ENCODE assay signal across 10 mouse cellular contexts in the genomic region with DNA sequence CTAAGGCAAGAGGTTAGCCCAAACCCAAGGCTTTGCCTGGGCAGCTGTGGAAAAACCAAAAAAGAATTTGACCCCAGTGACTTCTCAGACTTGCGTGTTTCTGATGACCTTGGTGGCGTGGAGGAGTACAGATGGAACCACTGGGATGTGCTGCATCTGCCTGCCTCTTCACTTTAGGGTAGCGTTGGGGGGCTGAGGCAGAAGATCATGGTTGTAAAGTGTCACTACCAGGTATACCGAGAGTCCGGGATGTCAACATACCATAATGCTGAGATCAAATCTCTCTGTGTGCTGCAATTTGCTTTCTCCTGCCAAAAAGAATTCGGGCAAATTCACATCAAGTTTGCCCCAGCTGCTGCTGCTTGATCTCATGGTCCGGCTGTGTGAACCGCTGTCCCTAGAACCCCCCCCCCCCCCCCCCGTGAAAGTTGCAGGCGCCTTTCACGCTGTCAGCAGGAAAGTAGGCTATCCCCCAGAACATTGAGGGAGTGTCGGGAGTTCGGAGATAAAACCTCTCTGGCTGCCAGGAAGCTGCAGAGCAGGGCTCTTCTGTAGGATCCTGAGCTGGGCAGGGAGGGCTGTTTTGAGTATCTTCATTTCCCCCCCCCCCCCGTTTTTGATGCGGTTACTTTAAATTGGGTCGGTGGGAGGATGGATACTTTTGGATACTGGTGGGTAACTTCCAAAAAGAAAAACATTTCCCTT. TPM values are rescaled to one million over a fixed set of nuclear protein-coding genes. Genes with fewer than 3 reads are reported as not detected.
DNase-seq lines count a peak whose midpoint lies in the region; ATAC-seq lines count a peak whose summit lies in the region.
"Had no signal": no experiment of that assay in that cellular context is flagged by ENCODE, and none has a peak within 500 bp of the region (broad histone marks: within the 10 kb centered on the region; RNA-seq: fewer than 3 reads in every experiment).

No protein-coding gene starts in this region.

- peak overlapping the region; percentile 20; the same call in 1 of the 2 replicates for H3K4me3 ChIP-seq in kidney, embryonic 16.5 days (ENCODE audit: low read length)
- H3K4me3 ChIP-seq in embryonic facial prominence, embryonic 12.5 days: no peak overlapping the region
- H3K4me3 ChIP-seq in limb, embryonic 15.5 days: no peak overlapping the region; the same call in 1 of the 2 replicates

- no peak for ATAC-seq in kidney, embryonic 16.5 days (ENCODE audit: low FRiP score, low TSS enrichment)
- ATAC-seq in embryonic facial prominence, embryonic 12.5 days (ENCODE audit: insufficient number of reproducible peaks, insufficient read depth, low FRiP score, low TSS enrichment): no peak
- ATAC-seq in limb, embryonic 15.5 days (ENCODE audit: insufficient number of reproducible peaks, low FRiP score, low TSS enrichment, low read depth): no peak
- ATAC-seq in megakaryocyte-erythroid progenitor cell, adult 5-6 weeks (replicated peaks; ENCODE audit: low FRiP score, low TSS enrichment, poor library complexity, severe bottlenecking): no peak
- ATAC-seq: forebrain, embryonic 14.5 days; Patski had no signal

- H3K27me3 ChIP-seq in kidney, embryonic 16.5 days (ENCODE audit: insufficient read depth, low read length): no peaks in the 10 kb centered on the region
- H3K27me3 ChIP-seq in embryonic facial prominence, embryonic 12.5 days: peaks cover 4% of the 10 kb centered on the region; the same call in 1 of the 2 replicates
- no peaks in the 10 kb centered on the region for H3K27me3 ChIP-seq in limb, embryonic 15.5 days

- H3K9ac ChIP-seq in kidney, embryonic 16.5 days (replicated peaks; ENCODE audit: low read length): no peak overlapping the region; the same call in 1 of the 2 replicates
- H3K9ac ChIP-seq in embryonic facial prominence, embryonic 12.5 days: no peak overlapping the region
- no peak overlapping the region for H3K9ac ChIP-seq in limb, embryonic 15.5 days

- H3K27ac ChIP-seq in kidney, embryonic 16.5 days (ENCODE audit: low read length): no peak overlapping the region
- H3K27ac ChIP-seq in embryonic facial prominence, embryonic 12.5 days: no peak overlapping the region
- no peak overlapping the region for H3K27ac ChIP-seq in limb, embryonic 15.5 days

- peaks cover 16% of the 10 kb centered on the region for H3K4me1 ChIP-seq in kidney, embryonic 16.5 days (ENCODE audit: insufficient read depth, low read length)
- H3K4me1 ChIP-seq in embryonic facial prominence, embryonic 12.5 days: peaks cover 13% of the 10 kb centered on the region; the same call in 1 of the 2 replicates
- H3K4me1 ChIP-seq in limb, embryonic 15.5 days: peaks cover 18% of the 10 kb centered on the region

- peak overlapping the region; percentile 42 for H3K4me2 ChIP-seq in kidney, embryonic 16.5 days (replicated peaks; ENCODE audit: low read depth, low read length)
- peak overlapping the region; percentile 24 for H3K4me2 ChIP-seq in embryonic facial prominence, embryonic 12.5 days (replicated peaks)
- H3K4me2 ChIP-seq in limb, embryonic 15.5 days: peak overlapping the region; percentile 29

- WGBS in kidney, embryonic 16.5 days: 24% methylated on average over 12 of the region's 16 CpGs
- WGBS in embryonic facial prominence, embryonic 12.5 days: 31% methylated on average over 16 of the region's 16 CpGs
- 22% methylated on average over 16 of the region's 16 CpGs for whole genome bisulfite sequencing in limb, embryonic 15.5 days

- H3K9me3 ChIP-seq in kidney, embryonic 16.5 days (ENCODE audit: low read length): peaks cover 3% of the 10 kb centered on the region; the same call in 1 of the 2 replicates
- H3K9me3 ChIP-seq in embryonic facial prominence, embryonic 12.5 days: no peaks in the 10 kb centered on the region
- H3K9me3 ChIP-seq in limb, embryonic 15.5 days: no peaks in the 10 kb centered on the region

- no peaks in the 10 kb centered on the region for H3K36me3 ChIP-seq in kidney, embryonic 16.5 days (ENCODE audit: insufficient read depth, low read length)
- H3K36me3 ChIP-seq in embryonic facial prominence, embryonic 12.5 days: no peaks in the 10 kb centered on the region
- no peaks in the 10 kb centered on the region for H3K36me3 ChIP-seq in limb, embryonic 15.5 days

- peak; percentile 27 to 55 for DNase-seq in adrenal gland, adult (ENCODE audit: inconsistent age in 2 of 2, low spot score in 1 of 2)
- no peak for DNase-seq in adrenal gland, postnatal 25 days
- DNase-seq in kidney, postnatal 14 days: no peak
- no peak for DNase-seq in layer of hippocampus, postnatal 25 days (ENCODE audit: extremely low spot score in 1 of 2, low spot score in 1 of 2)

RNA-seq across cellular contexts. Expression of a gene that starts 27.7 kb away (rescaled TPM):
- total RNA-seq in adrenal gland, postnatal 25 days (2021): 99.4 and 114 TPM in 2 replicates
- polyA plus RNA-seq in kidney, embryonic 16.5 days (2015; fragmentation: Nextera tagmentation; extraction: Ambion mirVana): 4.7 and 5.7 TPM in 2 replicates
- polyA plus RNA-seq in embryonic facial prominence, embryonic 12.5 days (2016; fragmentation: Nextera tagmentation; extraction: Ambion mirVana): 3.4 and 6.3 TPM in 2 replicates
- polyA plus RNA-seq in limb, embryonic 15.5 days (2015; fragmentation: Nextera tagmentation; extraction: Ambion mirVana): 1.7 and 2.5 TPM in 2 replicates
- 2.2 and 3.8 TPM in 2 replicates for total RNA-seq in megakaryocyte-erythroid progenitor cell, adult 5-6 weeks (2014; fragmentation: Nextera tagmentation)
- total RNA-seq in megakaryocyte-erythroid progenitor cell, adult 5-6 weeks (2017): 0.27 and 0.28 TPM in 2 replicates
- total RNA-seq in layer of hippocampus, postnatal 25 days (2021): 1 to 10 TPM; 6.1 to 6.5 TPM

RNA-seq across cellular contexts. Expression of a gene that starts 43.8 kb away (rescaled TPM):
- 6.7 and 15.0 TPM in 2 replicates for total RNA-seq in adrenal gland, postnatal 25 days (2021)
- 56.2 and 57.0 TPM in 2 replicates for polyA plus RNA-seq in kidney, embryonic 16.5 days (2015; fragmentation: Nextera tagmentation; extraction: Ambion mirVana)
- 54.2 and 54.5 TPM in 2 replicates for polyA plus RNA-seq in embryonic facial prominence, embryonic 12.5 days (2016; fragmentation: Nextera tagmentation; extraction: Ambion mirVana)
- 35.3 and 38.3 TPM in 2 replicates for polyA plus RNA-seq in limb, embryonic 15.5 days (2015; fragmentation: Nextera tagmentation; extraction: Ambion mirVana)
- total RNA-seq in megakaryocyte-erythroid progenitor cell, adult 5-6 weeks (2014; fragmentation: Nextera tagmentation): 31.8 and 32.9 TPM in 2 replicates
- 26.4 and 28.8 TPM in 2 replicates for total RNA-seq in megakaryocyte-erythroid progenitor cell, adult 5-6 weeks (2017)
- 1 to 10 TPM; 3.4 to 3.5 TPM for total RNA-seq in layer of hippocampus, postnatal 25 days (2021)

RNA-seq across cellular contexts. Expression of a gene that starts 46.0 kb away (rescaled TPM):
- 12.0 and 12.1 TPM in 2 replicates for total RNA-seq in adrenal gland, postnatal 25 days (2021)
- 8.7 and 9.1 TPM in 2 replicates for polyA plus RNA-seq in kidney, embryonic 16.5 days (2015; fragmentation: Nextera tagmentation; extraction: Ambion mirVana)
- polyA plus RNA-seq in embryonic facial prominence, embryonic 12.5 days (2016; fragmentation: Nextera tagmentation; extraction: Ambion mirVana): 14.6 and 14.7 TPM in 2 replicates
- polyA plus RNA-seq in limb, embryonic 15.5 days (2015; fragmentation: Nextera tagmentation; extraction: Ambion mirVana): 10.0 and 10.4 TPM in 2 replicates
- 11.5 and 13.4 TPM in 2 replicates for total RNA-seq in megakaryocyte-erythroid progenitor cell, adult 5-6 weeks (2014; fragmentation: Nextera tagmentation)
- 2.1 and 9.6 TPM in 2 replicates for total RNA-seq in megakaryocyte-erythroid progenitor cell, adult 5-6 weeks (2017)
- total RNA-seq in layer of hippocampus, postnatal 25 days (2021): 1 to 10 TPM; 3.8 to 4.2 TPM

Comparison
In these comparisons a context has a peak if more than half of its experiments do, and no peak if none do; other contexts are left out.
1. DNase-seq: peak in adrenal gland, adult (2 of 2); none in adrenal gland, postnatal 25 days (single experiment), kidney, postnatal 14 days (single experiment) and layer of hippocampus, postnatal 25 days (0 of 2).
2. RNA of a gene that starts 27.7 kb away (total RNA-seq): 99.4 to 114 TPM in adrenal gland, postnatal 25 days; 6.1 to 6.5 TPM in layer of hippocampus, postnatal 25 days and 0.27 to 3.8 TPM in megakaryocyte-erythroid progenitor cell, adult 5-6 weeks; every median in the first group is over 10 times any median in the second.
3. Peak in every context shown above with its lines, with median percentiles within 50 percentile points of each other: H3K4me2 ChIP-seq.